Mouse (Mus musculus): ENCODE results near the gene Fam155a. TPM values are rescaled to one million over a fixed set of nuclear protein-coding genes. Genes with fewer than 3 reads are reported as not detected.

Fam155a gene
- polyA plus RNA-seq, 1 experiment from 2014 or later, result 1.2 TPM

Small RNA genes lying within 50 kb of the gene (microRNA-seq; reads per million reads assigned to microRNA genes)
- not detected for gene Gm47312

Other genes starting within 250 kb of the Fam155a start
- not detected in 2 replicates for gene Gm10217, start 93.1 kb upstream of the Fam155a start, polyA plus RNA-seq (2015; fragmentation: Nextera tagmentation; extraction: Ambion mirVana)
- 4.6 and 4.8 TPM in 2 replicates for gene Lig4, start 206.5 kb upstream of the Fam155a start, polyA plus RNA-seq (2015; fragmentation: Nextera tagmentation; extraction: Ambion mirVana)
- 16.6 and 18.6 TPM in 2 replicates for gene Abhd13, start 206.5 kb upstream of the Fam155a start, polyA plus RNA-seq (2015; fragmentation: Nextera tagmentation; extraction: Ambion mirVana)
- gene Tnfsf13b, start 235.3 kb upstream of the Fam155a start, polyA plus RNA-seq (2015; fragmentation: Nextera tagmentation; extraction: Ambion mirVana), result 0.52 and 0.94 TPM in 2 replicates